Mouse (Mus musculus) megakaryocyte, embryonic 14.5 days (primary cell): ENCODE measurements around the gene Slc2a5.

Source experiments
- FLI1 ChIP-seq: IDR thresholded peaks from 2 replicates; pipeline ENCODE4 v1.6.1; 2012; ENCODE audit warnings: low read length, inconsistent platforms, mixed read lengths
- GATA1 ChIP-seq: IDR thresholded peaks from 3 replicates; pipeline ENCODE4 v1.6.1; 2012; ENCODE audit warnings: mixed read lengths, low read length, inconsistent platforms, borderline replicate concordance

- no peak for TF ChIP-seq GATA1
- no peak for TF ChIP-seq FLI1
Measured at GRCm38 (mm10) chr4:150114505-150115061, 4.5 kb upstream of the Slc2a5 start.
